Mouse (Mus musculus) hindbrain, embryonic 13.5 days (tissue): ENCODE measurements around the gene Grb7. TPM values are rescaled to one million over a fixed set of nuclear protein-coding genes. Genes with fewer than 3 reads are reported as not detected.

Experiments
- ATAC-seq: fragments of 200-750 bp; cut with Nextera tagmentation; 2 replicates; pipeline ENCODE4 v1.8.0; 2017; ENCODE audit warnings: moderate TSS enrichment; ENCODE audit not compliant: low FRiP score
- H3K27ac ChIP-seq: fragments of 300-500 bp; sonication (generic); 2 replicates; pipeline ENCODE4 v1.5.1; 2015; ENCODE audit warnings: inconsistent platforms, mild to moderate bottlenecking, moderate library complexity
- H3K27me3 ChIP-seq: fragments of 300-500 bp; sonication (generic); 2 replicates; pipeline ENCODE4 v1.6.1; 2015; ENCODE audit warnings: mild to moderate bottlenecking, inconsistent platforms
- H3K36me3 ChIP-seq: fragments of 300-500 bp; sonication (generic); 2 replicates; pipeline ENCODE4 v1.6.1; 2015; ENCODE audit warnings: mild to moderate bottlenecking, inconsistent platforms
- H3K4me1 ChIP-seq: fragments of 300-500 bp; sonication (generic); replicated peaks from 2 replicates; pipeline ENCODE4 v1.6.1; 2015; ENCODE audit warnings: inconsistent platforms
- H3K4me2 ChIP-seq: fragments of 300-500 bp; sonication (generic); 2 replicates; pipeline ENCODE4 v1.6.1; 2015; ENCODE audit warnings: inconsistent platforms, mild to moderate bottlenecking, moderate library complexity
- H3K4me3 ChIP-seq: fragments of 300-500 bp; sonication (generic); 2 replicates; pipeline ENCODE4 v1.5.1; 2015; ENCODE audit warnings: mild to moderate bottlenecking, inconsistent platforms
- H3K9ac ChIP-seq: fragments of 300-500 bp; sonication (generic); 2 replicates; pipeline ENCODE4 v1.6.1; 2015; ENCODE audit warnings: mild to moderate bottlenecking, inconsistent platforms
- H3K9me3 ChIP-seq: fragments of 300-500 bp; sonication (generic); 2 replicates; pipeline ENCODE4 v1.6.1; 2016; ENCODE audit warnings: inconsistent platforms
- WGBS: fragments of 180-500 bp; shearing (Covaris S2); methylation state at CpG from one replicate; pipeline ENCODE4 v1.1.7; 2015; 5-methylcytosine and 5-hydroxymethylcytosine counted together
- polyA plus RNA-seq: library from polyadenylated mRNA; unstranded; fragments of >200 nt; fragmentation: Nextera tagmentation; extraction: Ambion mirVana; gene quantifications from 2 replicates; pipeline ENCODE4 v1.2.1, GENCODE M21; 2015

Gene Grb7
- polyA plus RNA-seq, 1 experiment from 2014 or later = 0.22 TPM

DNA sequence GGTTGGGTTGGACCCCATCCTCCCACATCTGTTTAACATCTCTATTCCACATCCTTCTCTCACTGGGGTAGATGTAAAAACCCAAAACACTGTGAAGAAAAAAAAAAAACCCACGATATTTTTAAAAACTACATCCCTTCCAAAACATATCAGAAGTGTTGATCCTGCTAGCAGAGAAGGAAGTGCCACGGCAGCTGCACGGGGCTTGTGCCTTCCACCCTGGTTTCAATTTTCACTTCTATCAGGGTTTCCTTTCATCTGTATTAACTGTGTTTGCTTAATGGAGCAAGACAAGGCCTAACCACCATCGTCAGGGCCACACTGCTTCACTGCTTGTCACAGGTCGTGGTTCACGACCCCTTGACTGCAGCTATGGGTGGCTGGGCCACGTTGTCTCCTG, 46.8 kb downstream of the Grb7 start:
- no peak overlapping the region for H3K4me3 ChIP-seq
- peaks cover 28% of the 10 kb centered on the region for H3K4me1 ChIP-seq
- H3K36me3 ChIP-seq = no peaks in the 10 kb centered on the region
- no peak overlapping the region for H3K27ac ChIP-seq
- no peak for ATAC-seq
- H3K9me3 ChIP-seq = no peaks in the 10 kb centered on the region
- peaks cover 8% of the 10 kb centered on the region; the same call in 1 of the 2 replicates for H3K27me3 ChIP-seq
- no peak overlapping the region for H3K9ac ChIP-seq
- WGBS = 18% methylated on average over 7 of the region's 7 CpGs
- no peak overlapping the region for H3K4me2 ChIP-seq

GRCm38 (mm10) chr11:98493394-98493793, 47.2 kb downstream of the Grb7 start:
- H3K27me3 ChIP-seq = peaks cover 8% of the 10 kb centered on the region; the same call in 1 of the 2 replicates
- no peak overlapping the region for H3K9ac ChIP-seq
- no peak overlapping the region for H3K4me2 ChIP-seq
- WGBS = 61% methylated on average over 9 of the region's 9 CpGs
- H3K27ac ChIP-seq = no peak overlapping the region
- H3K36me3 ChIP-seq = no peaks in the 10 kb centered on the region
- no peak overlapping the region for H3K4me3 ChIP-seq
- no peak for ATAC-seq
- no peaks in the 10 kb centered on the region for H3K9me3 ChIP-seq
- H3K4me1 ChIP-seq = peaks cover 30% of the 10 kb centered on the region

GRCm38 (mm10) chr11:98495176-98495719, 49.1 kb downstream of the Grb7 start:
- peaks cover 8% of the 10 kb centered on the region; the same call in 1 of the 2 replicates for H3K27me3 ChIP-seq
- H3K9me3 ChIP-seq = no peaks in the 10 kb centered on the region
- H3K27ac ChIP-seq = no peak overlapping the region
- H3K4me2 ChIP-seq = no peak overlapping the region
- H3K4me1 ChIP-seq = peaks cover 15% of the 10 kb centered on the region
- H3K36me3 ChIP-seq = no peaks in the 10 kb centered on the region
- no peak overlapping the region for H3K4me3 ChIP-seq
- ATAC-seq = no peak
- H3K9ac ChIP-seq = no peak overlapping the region
- WGBS = 95% methylated on average over 5 of the region's 5 CpGs

GRCm38 (mm10) chr11:98497388-98498288, 51.4 kb downstream of the Grb7 start:
- no peak overlapping the region for H3K9ac ChIP-seq
- H3K4me2 ChIP-seq = peak overlapping the region; percentile 25; the same call in 1 of the 2 replicates
- 0 out of 2 replicates have a peak, but pooled peaks have one; percentile 32 for ATAC-seq

DNA sequence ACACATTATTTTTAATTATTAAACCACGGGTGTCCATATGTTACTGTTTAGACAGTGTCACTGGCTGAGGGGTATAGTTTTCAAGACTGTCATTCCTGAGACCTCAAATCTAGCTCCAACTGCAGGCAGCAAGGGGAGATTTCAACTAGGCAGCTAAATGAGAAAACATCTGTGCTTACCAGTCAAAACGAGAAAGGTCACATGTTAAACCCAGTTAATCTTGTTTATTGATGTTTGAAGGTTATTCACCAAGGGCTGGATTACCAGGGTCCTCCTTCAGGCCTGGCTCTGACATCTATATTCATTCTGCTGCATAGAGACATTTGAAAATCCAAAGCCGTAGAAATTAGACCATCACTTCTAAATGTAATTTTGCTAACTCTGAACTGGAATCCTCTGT, 58.7 kb downstream of the Grb7 start:
- no peak overlapping the region for H3K27ac ChIP-seq
- no peak overlapping the region for H3K9ac ChIP-seq
- 76% methylated on average over 3 of the region's 3 CpGs for WGBS
- no peaks in the 10 kb centered on the region for H3K9me3 ChIP-seq
- H3K4me3 ChIP-seq = no peak overlapping the region
- H3K36me3 ChIP-seq = no peaks in the 10 kb centered on the region
- H3K27me3 ChIP-seq = no peaks in the 10 kb centered on the region
- H3K4me2 ChIP-seq = no peak overlapping the region
- ATAC-seq = no peak
- peaks cover 6% of the 10 kb centered on the region; the same call in 1 of the 2 replicates for H3K4me1 ChIP-seq

More at GRCm38 (mm10) chr11:98497388-98498288, 51.4 kb downstream of the Grb7 start:
- peaks cover 8% of the 10 kb centered on the region; the same call in 1 of the 2 replicates for H3K27me3 ChIP-seq
- peaks cover 21% of the 10 kb centered on the region for H3K4me1 ChIP-seq
- no peaks in the 10 kb centered on the region for H3K9me3 ChIP-seq
- WGBS = 41% methylated on average over 22 of the region's 22 CpGs
- no peaks in the 10 kb centered on the region for H3K36me3 ChIP-seq
- no peak overlapping the region for H3K4me3 ChIP-seq
- peak overlapping the region; percentile 85 for H3K27ac ChIP-seq

Other genes starting within 250 kb of the Grb7 start
- 12.1 and 12.2 TPM in 2 replicates for gene Cdk12, start 243.3 kb upstream of the Grb7 start, polyA plus RNA-seq
- gene Neurod2, start 116.7 kb upstream of the Grb7 start, polyA plus RNA-seq = 24.6 and 30.7 TPM in 2 replicates
- 1.1 and 2.4 TPM in 2 replicates for gene Ppp1r1b, start 98.0 kb upstream of the Grb7 start, polyA plus RNA-seq
- 44.4 and 44.7 TPM in 2 replicates for gene Stard3, start 88.0 kb upstream of the Grb7 start, polyA plus RNA-seq
- 0.21 and 0.35 TPM in 2 replicates for gene Tcap, start 62.6 kb upstream of the Grb7 start, polyA plus RNA-seq
- 3.2 and 4.2 TPM in 2 replicates for gene Pnmt, start 59.9 kb upstream of the Grb7 start, polyA plus RNA-seq
- 9.4 and 10.4 TPM in 2 replicates for gene Pgap3, start 45.9 kb upstream of the Grb7 start, polyA plus RNA-seq
- 8.4 and 9.9 TPM in 2 replicates for gene Erbb2, start 33.9 kb upstream of the Grb7 start, polyA plus RNA-seq
- gene Mien1, start 7.4 kb upstream of the Grb7 start, polyA plus RNA-seq = 248 and 269 TPM in 2 replicates
- gene Ikzf3, start 99.6 kb downstream of the Grb7 start, polyA plus RNA-seq = 0.21 and 0.35 TPM in 2 replicates
- 0.14 TPM in 1 of 2 replicates, not detected in the other for gene Zpbp2, start 104.7 kb downstream of the Grb7 start, polyA plus RNA-seq
- gene Ormdl3, start 141.0 kb downstream of the Grb7 start, polyA plus RNA-seq = 91.1 and 91.8 TPM in 2 replicates
- gene Lrrc3c, start 151.9 kb downstream of the Grb7 start, polyA plus RNA-seq = not detected in 2 replicates
- gene Gm12355, start 179.3 kb downstream of the Grb7 start, polyA plus RNA-seq = 0.82 and 1.2 TPM in 2 replicates
- not detected in 2 replicates for gene Gsdma3, start 180.0 kb downstream of the Grb7 start, polyA plus RNA-seq
- gene Gsdma2, start 200.4 kb downstream of the Grb7 start, polyA plus RNA-seq = 0.17 TPM in 1 of 2 replicates, not detected in the other
- gene Gsdma, start 218.0 kb downstream of the Grb7 start, polyA plus RNA-seq = 0.05 TPM in 1 of 2 replicates, not detected in the other
- gene Psmd3, start 236.2 kb downstream of the Grb7 start, polyA plus RNA-seq = 176 and 182 TPM in 2 replicates